Mouse (Mus musculus): ENCODE results near the gene Kyat3. TPM values are rescaled to one million over a fixed set of nuclear protein-coding genes. Genes with fewer than 3 reads are reported as not detected.
"Not testable (repeated sequence)": the region's sequence is repeated elsewhere in the genome, so short reads cannot be mapped to it uniquely, and the experiment has no call there.

The Kyat3 gene
- total RNA-seq (2017), result 5.0 and 6.6 TPM in 2 replicates

DNA sequence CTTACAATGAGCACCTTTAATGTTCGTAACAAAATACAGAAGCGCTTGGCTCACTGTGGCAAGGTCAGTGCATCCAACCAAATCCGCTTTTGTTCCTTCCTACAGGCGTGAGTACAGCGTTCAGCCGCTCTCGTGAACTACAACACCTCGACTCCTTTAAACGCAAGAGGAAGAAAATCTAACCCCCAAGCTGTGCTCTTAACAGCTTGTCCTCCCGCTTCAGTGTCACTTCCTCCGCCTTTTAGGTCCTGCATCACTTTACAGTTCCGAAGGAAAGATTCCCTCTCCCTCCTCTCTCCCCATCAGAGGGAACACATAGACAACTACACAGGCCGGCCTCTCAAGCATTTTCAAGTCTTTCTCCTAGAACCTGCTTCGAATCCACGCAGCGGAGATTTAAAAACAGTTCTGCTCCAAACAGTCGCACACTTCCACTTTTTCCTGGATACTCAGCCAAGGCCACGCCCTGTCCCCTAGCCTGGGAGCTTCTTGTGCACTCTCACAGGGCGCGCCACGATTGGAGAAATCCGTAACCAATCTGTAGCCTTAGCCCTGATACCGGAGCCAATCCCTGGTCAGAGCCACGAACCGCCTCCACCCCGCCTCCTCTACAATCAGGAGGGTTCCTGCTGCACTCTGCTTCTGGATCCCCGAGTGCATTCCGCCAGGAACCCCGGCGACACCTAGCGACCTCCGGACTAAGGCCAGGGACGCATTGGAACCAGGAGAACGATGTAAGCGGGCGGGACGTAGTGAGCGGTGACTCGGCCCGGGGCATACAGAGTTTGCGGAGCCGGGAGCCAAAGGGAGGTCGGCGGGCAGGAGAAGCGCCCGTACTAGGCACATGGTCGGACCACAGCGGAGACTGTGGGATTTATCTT is at the start of gene Kyat3:
Gene Kyat3, plus strand, starts transcription at position 610 of the 881 bp plus-strand sequence.
- peak; percentile 88 for ATAC-seq (ENCODE audit: extremely low read depth, insufficient number of reproducible peaks, low FRiP score, poor library complexity, severe bottlenecking)

DNA sequence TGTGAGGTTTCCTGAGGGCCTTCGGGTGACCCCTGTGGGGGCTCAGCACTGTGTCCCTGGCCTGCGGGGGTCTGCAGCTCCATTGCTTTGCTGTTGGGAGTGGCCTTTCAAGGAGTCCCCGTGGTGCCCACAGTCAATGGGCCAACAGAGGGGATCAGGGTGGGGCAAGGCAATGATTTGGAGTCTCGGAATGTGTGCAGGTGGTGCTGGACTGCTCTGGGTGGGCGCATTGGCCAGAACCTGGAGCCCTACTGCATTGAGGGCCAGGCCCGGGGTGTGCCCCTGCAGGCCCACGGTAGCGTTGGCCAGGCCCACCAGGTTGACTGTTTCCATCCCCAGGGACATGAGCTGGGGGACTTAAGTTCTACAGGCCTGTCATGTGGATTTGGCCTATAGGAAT is 36.1 kb upstream of the Kyat3 start:
- ATAC-seq (ENCODE audit: extremely low read depth, insufficient number of reproducible peaks, low FRiP score, poor library complexity, severe bottlenecking), result no peak

DNA sequence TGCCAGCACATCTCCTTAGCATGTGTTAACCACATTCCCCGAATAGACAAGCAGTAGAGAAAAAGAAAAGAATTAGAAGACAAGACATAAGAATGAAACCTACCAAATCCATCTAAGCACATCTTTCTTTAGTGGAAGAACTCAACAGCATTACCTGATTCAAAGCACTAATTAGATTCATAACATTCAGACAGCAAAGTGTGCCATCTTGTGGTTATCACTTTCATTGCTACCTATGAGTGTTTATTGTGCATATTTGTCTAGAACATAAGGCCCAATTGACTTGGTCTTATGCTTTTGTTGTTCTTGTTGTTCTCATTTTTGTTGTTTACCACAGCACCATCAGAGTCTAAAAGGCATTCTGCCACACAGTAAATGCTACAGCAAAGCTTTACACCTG is 26.2 kb upstream of the Kyat3 start:
- ATAC-seq (ENCODE audit: extremely low read depth, insufficient number of reproducible peaks, low FRiP score, poor library complexity, severe bottlenecking), result 0 out of 2 replicates have a peak, but pooled peaks have one; percentile 39

DNA sequence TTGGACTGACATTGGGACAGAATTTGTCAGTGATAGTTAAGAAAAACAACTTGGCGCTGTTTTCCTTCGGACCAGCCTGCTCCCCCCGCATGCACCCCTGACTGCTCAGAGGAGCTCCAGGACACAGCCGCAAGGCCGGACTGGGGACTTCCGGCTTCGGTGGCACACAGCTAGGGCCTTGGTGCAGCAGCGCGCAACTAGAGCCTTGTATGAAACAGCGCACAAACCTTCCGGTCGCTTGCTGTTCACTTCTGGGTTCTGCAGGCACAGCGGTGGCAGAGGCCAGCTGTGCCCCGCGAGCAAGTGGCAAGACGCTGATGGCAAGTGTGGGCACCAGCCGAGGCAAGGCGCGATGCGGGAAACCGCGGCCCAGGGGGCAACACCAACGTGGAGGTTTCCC is 12.9 kb upstream of the Kyat3 start:
- 0 out of 2 replicates have a peak, but pooled peaks have one; percentile 6 for ATAC-seq (ENCODE audit: extremely low read depth, insufficient number of reproducible peaks, low FRiP score, poor library complexity, severe bottlenecking)

DNA sequence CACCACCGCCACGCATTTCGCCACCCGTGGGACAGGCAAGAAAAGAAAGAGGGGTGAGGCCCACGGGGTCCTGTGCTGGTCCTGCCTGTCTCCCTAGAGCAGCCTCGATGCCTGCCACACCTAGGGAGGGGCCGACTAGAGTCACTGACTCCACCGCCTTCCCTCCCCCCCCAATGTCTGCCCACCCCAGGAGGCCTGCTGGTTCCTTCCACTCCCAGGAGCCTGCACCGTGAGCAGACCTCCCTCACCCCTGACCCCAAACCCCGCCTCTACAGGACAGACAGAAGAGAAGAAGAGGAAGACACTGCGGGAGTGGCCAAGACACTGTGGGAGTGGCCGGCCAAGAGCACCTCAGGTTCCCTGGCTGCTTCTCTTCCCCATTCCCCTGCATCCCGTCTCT is 12.5 kb upstream of the Kyat3 start:
- peak; percentile 51; the same call in 1 of the 2 replicates for ATAC-seq (ENCODE audit: extremely low read depth, insufficient number of reproducible peaks, low FRiP score, poor library complexity, severe bottlenecking)

DNA sequence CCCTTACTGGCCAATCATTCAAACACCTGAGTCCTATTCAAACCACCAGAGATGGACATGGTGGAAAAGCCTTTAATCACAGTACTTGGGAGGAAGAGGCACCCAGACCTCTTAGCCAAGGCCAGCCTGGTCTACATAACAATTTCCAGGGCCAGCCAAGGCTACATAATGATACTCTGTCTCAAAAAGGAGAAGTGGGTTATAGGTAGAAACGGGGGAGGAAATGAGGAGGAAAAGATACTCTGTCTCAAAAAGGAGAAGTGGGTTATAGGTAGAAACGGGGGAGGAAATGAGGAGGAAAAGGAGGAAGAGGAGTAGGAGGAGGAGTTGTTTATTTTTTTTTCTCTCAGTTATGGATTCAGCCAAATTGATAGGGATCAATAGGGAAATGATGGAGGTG is 4.3 kb upstream of the Kyat3 start:
- ATAC-seq (ENCODE audit: extremely low read depth, insufficient number of reproducible peaks, low FRiP score, poor library complexity, severe bottlenecking), result peak; percentile 55; the same call in 1 of the 2 replicates

DNA sequence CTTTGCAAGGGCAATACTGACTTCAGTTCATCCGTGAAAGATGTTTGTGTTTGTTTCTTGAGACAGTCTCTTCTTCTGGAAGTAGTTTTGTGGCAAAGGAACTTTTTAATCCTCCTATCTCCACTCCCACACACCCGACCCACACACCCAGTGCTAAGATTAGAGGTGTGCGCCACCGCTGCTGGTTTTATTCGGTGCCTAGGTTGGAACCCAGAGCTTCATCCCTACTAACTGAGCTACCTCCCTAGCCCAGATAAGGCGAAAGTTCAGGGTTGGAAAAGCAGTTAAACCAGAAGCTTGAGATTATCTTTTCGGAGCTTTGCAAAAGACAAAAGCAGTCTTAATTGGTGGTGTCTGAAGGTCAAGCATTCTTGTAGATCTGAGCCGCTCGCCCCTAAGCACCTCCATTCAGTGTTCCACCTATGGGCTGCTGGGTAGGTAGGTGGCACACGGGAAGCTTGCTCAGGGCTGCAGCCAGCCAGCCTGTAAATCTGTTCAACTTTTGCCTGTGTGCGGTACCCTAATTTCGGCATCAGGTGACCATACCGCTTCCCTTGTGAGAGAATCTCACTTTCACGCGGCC is 647 bp downstream of the Kyat3 start:
- ATAC-seq (ENCODE audit: extremely low read depth, insufficient number of reproducible peaks, low FRiP score, poor library complexity, severe bottlenecking), result no peak

DNA sequence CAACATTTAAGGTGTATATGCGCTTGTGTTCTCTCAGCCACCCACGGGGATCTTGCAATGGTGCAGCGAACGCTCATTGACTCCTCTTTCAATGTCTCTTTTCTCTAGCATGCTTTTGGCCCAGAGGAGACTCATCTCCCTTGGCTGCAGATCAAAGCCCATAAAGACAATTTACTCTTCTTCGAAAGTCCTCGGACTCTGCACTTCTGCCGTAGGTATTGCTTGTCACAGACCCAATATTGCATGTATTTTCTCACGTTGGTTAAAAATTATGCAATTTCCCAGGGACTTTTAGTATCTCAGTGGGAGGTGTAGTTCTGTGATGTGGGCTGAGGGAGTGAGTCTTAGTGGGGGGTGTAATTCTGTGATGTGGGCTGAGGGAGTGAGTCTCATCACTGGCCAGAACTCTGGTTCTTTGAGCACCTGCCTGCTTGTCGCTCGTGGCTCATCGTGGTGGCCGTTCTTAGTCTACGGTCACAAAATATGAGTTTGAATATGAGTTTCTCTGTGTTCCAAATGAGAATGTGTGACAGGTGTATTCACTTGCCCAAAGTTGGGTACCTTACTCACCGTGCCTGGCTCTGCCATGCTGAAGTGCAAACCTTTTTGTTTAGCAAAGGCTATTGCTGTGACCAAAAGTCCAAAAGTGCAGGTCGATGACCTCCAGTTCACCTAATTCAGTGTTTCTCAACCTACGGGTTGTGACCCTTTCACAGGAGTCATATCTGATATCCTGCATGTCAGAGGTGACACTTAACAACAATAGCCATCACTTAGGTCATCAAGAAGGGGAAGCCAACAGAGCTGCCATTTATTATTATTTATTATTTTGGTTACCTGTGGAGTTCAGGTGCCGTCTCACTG is 6.0 kb downstream of the Kyat3 start:
- ATAC-seq (ENCODE audit: extremely low read depth, insufficient number of reproducible peaks, low FRiP score, poor library complexity, severe bottlenecking), result no peak

DNA sequence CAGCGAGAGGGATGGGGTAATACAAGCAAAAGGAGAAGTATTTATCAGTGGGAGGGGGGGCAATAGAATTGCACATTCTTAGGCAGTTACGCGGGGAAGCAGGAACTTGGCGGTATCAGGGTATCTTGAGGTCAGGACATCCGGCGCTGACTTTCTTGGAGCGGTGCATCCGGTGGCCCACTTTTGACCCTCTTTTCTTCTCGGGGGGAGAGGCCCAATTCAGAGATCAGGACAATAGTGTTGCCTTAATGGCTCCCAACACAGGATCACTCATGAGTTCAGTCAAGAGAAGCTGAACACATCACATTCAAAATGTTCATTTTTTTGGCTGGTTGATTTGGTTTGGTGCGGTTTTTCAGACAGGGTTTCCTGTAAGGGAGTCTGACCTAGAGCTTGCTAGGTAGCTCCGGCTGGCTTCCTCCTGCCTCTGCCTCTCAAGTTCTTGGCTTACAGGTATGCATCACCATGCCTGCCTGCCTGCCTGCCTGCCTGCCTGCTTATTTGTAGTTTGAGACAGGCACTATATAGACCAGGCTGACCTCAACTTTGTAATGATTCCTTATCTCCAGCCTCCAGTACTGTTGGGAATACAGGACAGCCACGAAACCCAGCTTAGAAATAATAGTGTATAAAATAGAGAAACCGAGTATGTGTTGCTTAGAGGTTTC is 7.5 kb downstream of the Kyat3 start:
- not testable (repeated sequence) for ATAC-seq (ENCODE audit: extremely low read depth, insufficient number of reproducible peaks, low FRiP score, poor library complexity, severe bottlenecking)

DNA sequence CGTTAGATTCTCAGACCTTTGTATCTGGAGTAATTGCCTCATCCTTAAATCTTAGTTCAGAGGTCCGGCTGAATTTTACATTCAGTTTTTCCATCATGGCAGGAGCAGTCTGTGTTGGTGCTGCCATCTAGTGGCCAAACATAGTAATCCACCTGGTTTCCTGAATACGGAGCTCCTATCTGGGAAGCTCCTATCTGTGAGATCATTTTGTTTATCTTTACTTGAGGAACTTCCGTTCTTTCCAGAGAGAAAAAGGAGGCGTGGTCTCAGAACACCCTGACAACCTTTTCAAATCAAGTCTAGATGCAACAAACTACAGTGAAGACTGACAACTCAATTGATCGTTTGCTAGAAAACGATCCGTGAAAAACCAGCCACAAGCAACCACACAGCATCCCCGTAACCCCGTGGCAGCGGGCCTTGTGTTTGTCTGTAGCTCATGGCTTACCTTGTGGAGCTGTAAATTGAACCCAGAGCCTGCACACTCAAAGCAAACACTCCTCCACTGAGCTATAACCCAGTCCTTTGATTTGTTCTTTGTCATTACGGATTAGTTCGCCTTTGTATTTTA is 8.1 kb downstream of the Kyat3 start:
- ATAC-seq (ENCODE audit: extremely low read depth, insufficient number of reproducible peaks, low FRiP score, poor library complexity, severe bottlenecking), result peak; percentile 44; the same call in 1 of the 2 replicates

DNA sequence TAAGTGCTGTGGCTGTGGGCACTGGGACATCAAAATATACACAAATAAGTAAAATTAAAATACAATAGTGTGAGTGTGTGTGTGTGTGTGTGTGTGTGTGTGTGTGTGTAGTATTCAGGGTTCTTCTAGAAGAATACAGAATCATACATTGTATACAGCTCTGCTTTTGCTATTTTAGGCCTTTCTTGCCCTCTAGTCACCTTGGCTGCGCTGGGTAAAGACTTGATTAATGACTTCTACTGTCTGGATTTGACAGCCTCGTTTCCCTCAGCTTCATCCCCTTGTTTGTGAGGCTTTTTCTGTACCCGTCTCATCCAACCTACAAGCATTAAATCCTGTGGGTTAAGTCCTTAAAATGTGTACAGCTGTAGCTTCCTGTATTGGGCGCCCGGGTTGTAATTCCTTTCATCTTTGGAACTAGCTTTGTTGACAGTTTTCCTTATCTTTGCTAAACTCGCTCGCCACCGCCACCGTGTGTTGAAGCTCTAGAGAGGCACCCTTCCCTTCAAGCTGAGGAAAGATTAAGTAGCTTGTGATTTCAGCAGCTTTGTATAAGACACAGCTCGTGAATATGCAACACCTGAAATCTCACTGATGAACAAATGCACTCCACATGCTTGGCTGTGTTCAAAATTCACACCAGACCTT is 9.6 kb downstream of the Kyat3 start:
- ATAC-seq (ENCODE audit: extremely low read depth, insufficient number of reproducible peaks, low FRiP score, poor library complexity, severe bottlenecking), result peak; percentile 41; the same call in 1 of the 2 replicates

DNA sequence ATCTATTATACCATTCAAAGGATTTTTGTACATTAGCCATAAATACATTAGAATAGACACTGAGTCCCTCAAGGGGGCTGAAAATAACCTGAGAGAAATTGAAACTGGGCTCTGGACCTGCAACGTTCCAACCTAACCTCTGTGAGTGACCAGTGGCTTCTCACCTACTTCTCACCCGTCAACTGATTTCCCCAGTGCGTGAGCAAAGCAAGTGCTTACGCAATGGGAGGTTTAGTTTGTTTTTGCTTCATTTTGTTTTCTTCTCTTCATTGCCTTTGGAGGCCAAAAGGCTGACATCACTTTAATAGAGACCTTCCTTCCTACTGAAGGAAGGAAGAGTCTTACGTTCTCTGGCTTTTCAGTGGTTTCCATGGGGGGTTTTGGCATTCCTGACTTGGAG is 10.5 kb downstream of the Kyat3 start:
- no peak for ATAC-seq (ENCODE audit: extremely low read depth, insufficient number of reproducible peaks, low FRiP score, poor library complexity, severe bottlenecking)

DNA sequence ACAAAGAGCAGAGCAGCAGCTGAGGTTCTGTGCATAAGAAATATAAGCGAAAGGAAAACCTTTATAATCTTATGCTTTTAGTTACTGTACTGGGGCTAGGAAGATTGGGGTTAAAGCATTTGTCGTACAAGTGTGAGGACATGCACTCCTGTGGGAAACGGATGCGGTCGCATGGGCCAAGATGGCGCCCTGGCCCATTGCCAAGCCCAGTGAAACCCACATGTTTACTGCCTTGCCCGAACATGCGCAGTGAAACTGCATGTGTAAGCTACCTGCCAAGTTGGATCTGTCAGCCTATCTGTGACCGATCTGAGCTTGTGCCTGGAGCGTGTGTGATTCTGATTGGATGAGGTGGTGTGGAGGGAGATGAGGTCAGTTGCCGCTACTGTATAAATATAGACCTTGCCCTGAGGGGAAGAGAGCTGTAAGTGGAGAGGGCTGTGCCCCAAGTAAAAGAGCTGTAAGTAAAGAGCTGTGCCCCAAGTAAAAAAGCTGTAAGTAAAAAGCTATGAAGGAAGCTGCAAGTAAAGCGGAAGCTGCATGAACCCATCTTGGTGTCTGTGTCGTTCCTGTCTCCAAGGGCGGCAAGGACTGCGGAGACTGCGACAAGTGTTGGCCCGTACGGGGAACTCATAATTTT is 11.7 kb downstream of the Kyat3 start:
- not testable (repeated sequence) for ATAC-seq (ENCODE audit: extremely low read depth, insufficient number of reproducible peaks, low FRiP score, poor library complexity, severe bottlenecking)

DNA sequence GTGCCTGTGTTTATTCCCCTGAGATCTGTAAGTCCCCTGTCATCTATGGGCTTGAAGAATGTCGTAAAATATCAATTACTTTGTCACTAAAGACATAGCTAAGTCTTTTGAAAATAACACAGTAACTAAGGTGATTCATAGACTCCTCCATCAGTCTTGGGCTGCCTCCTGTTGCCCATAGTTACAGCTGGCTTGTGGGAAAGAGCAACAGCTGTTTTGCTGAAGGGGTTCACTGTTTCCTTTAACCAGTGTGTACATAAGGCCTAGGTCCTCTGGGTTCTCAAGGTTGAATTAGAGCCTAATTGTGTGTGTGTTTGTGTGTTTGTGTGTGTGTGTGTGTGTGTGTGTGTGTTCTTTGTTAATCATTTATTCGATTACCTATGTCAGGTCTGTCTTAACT is 24.6 kb downstream of the Kyat3 start:
- ATAC-seq (ENCODE audit: extremely low read depth, insufficient number of reproducible peaks, low FRiP score, poor library complexity, severe bottlenecking), result no peak

DNA sequence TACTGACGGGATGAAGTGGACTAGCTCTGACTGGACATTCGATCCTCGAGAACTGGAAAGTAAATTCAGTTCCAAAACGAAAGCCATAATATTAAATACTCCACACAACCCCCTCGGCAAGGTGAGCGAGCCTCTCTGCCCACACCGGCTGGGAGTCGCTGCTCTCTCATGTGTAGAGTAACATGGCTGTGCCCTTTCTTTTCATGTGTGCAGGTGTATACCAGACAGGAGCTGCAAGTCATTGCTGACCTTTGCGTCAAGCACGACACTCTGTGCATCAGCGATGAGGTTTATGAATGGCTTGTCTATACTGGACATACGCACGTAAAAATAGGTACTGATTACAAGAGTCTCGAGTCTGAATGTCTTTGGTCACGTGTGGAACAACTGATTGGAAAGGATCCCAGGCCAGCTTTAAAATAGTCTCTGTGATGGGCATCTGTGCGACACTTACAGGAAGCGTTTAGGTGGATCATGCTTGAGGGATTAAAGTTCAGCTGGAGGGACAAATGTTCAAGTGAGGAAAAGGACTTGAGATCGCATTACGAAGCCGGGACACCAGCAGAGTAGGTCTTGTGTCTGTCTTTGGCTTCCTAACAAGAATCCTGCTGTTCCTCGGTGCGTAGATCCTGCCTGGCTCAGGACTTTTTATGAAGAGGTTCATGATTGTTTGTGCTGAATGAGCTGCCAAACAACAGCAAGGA is 25.3 kb downstream of the Kyat3 start:
- no peak for ATAC-seq (ENCODE audit: extremely low read depth, insufficient number of reproducible peaks, low FRiP score, poor library complexity, severe bottlenecking)

DNA sequence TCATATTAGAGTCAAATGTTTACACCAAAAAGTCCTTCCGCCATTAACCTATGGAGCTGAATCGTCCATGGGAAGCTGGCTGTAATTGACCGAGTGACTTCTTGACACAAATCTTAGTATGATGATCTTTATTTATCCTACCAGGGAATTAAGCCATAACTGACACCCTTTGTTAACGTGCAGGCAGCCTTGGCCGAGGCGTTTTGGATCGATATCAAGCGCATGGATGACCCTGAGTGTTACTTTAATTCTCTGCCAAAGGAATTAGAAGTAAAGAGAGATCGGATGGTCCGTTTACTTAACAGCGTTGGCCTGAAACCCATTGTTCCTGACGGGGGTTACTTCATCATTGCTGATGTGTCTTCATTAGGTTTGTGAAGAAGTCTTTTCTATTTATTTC is 33.4 kb downstream of the Kyat3 start:
- ATAC-seq (ENCODE audit: extremely low read depth, insufficient number of reproducible peaks, low FRiP score, poor library complexity, severe bottlenecking), result no peak

DNA sequence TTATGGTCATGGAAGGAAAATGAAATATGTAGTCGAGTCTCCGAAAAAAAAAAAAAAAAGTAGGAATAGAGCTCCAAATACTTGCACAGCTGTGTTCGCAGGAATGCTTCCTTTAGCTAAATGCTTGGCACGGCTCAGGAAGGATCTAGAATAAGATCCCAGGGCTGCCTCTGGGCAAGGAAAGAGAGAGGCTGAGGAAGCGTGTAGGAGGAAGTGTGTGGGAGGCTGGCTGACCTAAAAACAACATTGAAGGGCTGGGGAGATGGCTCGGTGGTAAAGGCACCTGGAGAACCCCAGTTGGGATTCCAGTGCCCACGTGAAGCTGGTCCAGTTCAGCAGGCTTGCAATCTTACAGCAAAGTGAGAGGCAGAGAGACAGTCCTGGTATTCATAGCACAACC is 40.0 kb downstream of the Kyat3 start:
- no peak for ATAC-seq (ENCODE audit: extremely low read depth, insufficient number of reproducible peaks, low FRiP score, poor library complexity, severe bottlenecking)
